Mouse (Mus musculus) MEL (cell line): ENCODE measurements around the gene Rbms2. TPM values are rescaled to one million over a fixed set of nuclear protein-coding genes. Genes with fewer than 3 reads are reported as not detected.

Experiments
- DNase-seq: peaks from one replicate; pipeline ENCODE4 v3.0.0; 2011; ENCODE audit warnings: low read depth, low spot score
- H3K27ac ChIP-seq: 2 replicates; pipeline ENCODE4 v1.5.1; 2012; ENCODE audit warnings: low read depth, mild to moderate bottlenecking, control low read depth, low read length, moderate library complexity; ENCODE audit not compliant: control insufficient read depth
- H3K27me3 ChIP-seq, 2 experiments: fragments of 150-350 bp in 1 of 2; sonication (generic) in 1 of 2; 2 replicates each; pipeline ENCODE4 v1.6.1; 2012; ENCODE audit warnings: low read length in 2 of 2, mild to moderate bottlenecking in 2 of 2, improper control_type of control experiment in 1 of 2, moderate library complexity in 1 of 2; ENCODE audit not compliant: insufficient read depth in 2 of 2, control insufficient read depth in 1 of 2
- H3K36me3 ChIP-seq, 2 experiments: 2 replicates each; pipeline ENCODE4 v1.6.1; 2012 to 2014; ENCODE audit warnings: low read length in 2 of 2, improper control_type of control experiment in 1 of 2, inconsistent platforms in 1 of 2, mild to moderate bottlenecking in 1 of 2; ENCODE audit not compliant: insufficient read depth in 2 of 2, control insufficient read depth in 1 of 2
- H3K4me1 ChIP-seq, 2 experiments: fragments of 150-350 bp in 1 of 2; sonication (generic) in 1 of 2; 2 replicates each; pipeline ENCODE4 v1.6.1; 2012; ENCODE audit warnings: low read length in 2 of 2, improper control_type of control experiment in 1 of 2, mild to moderate bottlenecking in 1 of 2; ENCODE audit not compliant: insufficient read depth in 2 of 2, control insufficient read depth in 1 of 2
- H3K4me3 ChIP-seq, 2 experiments: fragments of 150-350 bp in 1 of 2; sonication (generic) in 1 of 2; 2 replicates each; pipeline ENCODE4 v1.5.1; 2012; ENCODE audit warnings: low read depth in 2 of 2, low read length in 2 of 2, mild to moderate bottlenecking in 2 of 2, moderate library complexity in 2 of 2, control low read depth in 1 of 2, improper control_type of control experiment in 1 of 2; ENCODE audit not compliant: control insufficient read depth in 1 of 2, insufficient read depth in 1 of 2
- H3K79me2 ChIP-seq: 2 replicates; pipeline ENCODE4 v1.6.1; 2012; ENCODE audit warnings: mild to moderate bottlenecking, low read length, moderate library complexity; ENCODE audit not compliant: control insufficient read depth, poor library complexity, insufficient read depth
- H3K9ac ChIP-seq: 2 replicates; pipeline ENCODE4 v1.6.1; 2012; ENCODE audit warnings: low read depth, mild to moderate bottlenecking, control low read depth, low read length, moderate library complexity; ENCODE audit not compliant: control insufficient read depth, poor library complexity, severe bottlenecking
- H3K9me3 ChIP-seq: fragments of 150-350 bp; sonication (generic); replicated peaks from 2 replicates; pipeline ENCODE4 v1.6.1; 2012; ENCODE audit warnings: mild to moderate bottlenecking, low read length, improper control_type of control experiment, moderate library complexity; ENCODE audit not compliant: insufficient read depth
- BHLHE40 ChIP-seq: IDR thresholded peaks from 2 replicates; pipeline ENCODE4 v1.6.1; 2012; ENCODE audit warnings: low read depth, mild to moderate bottlenecking, inconsistent platforms, low read length, improper control_type of control experiment, borderline replicate concordance
- CHD1 ChIP-seq: IDR thresholded peaks from 2 replicates; pipeline ENCODE4 v1.6.1; 2012; ENCODE audit warnings: low read depth, mild to moderate bottlenecking, inconsistent platforms, low read length, improper control_type of control experiment
- CHD2 ChIP-seq: IDR thresholded peaks from 2 replicates; pipeline ENCODE4 v1.6.1; 2011; ENCODE audit warnings: low read length, improper control_type of control experiment
- CTCF ChIP-seq, 3 experiments: IDR thresholded peaks in 2 of 3; conservative IDR thresholded peaks in 1 of 3; 2 replicates each; pipeline ENCODE4 v1.5.1; 2011 to 2012; ENCODE audit warnings: low read length in 3 of 3, low read depth in 2 of 3, mild to moderate bottlenecking in 2 of 3, improper control_type of control experiment in 1 of 3, inconsistent platforms in 1 of 3, mixed read lengths in 1 of 3, moderate library complexity in 1 of 3; ENCODE audit not compliant: control insufficient read depth in 1 of 3, insufficient read depth in 1 of 3, poor library complexity in 1 of 3, severe bottlenecking in 1 of 3
- E2F4 ChIP-seq: IDR thresholded peaks from 2 replicates; pipeline ENCODE4 v1.6.1; 2011; ENCODE audit warnings: low read depth, low read length, improper control_type of control experiment, borderline replicate concordance
- ELF1 ChIP-seq: IDR thresholded peaks from 2 replicates; pipeline ENCODE4 v1.6.1; 2014; ENCODE audit warnings: low read depth, mild to moderate bottlenecking, inconsistent platforms, low read length, improper control_type of control experiment, moderate library complexity
- EP300 ChIP-seq, 2 experiments: IDR thresholded peaks; 2 replicates each; pipeline ENCODE4 v1.6.1; 2011; ENCODE audit warnings: improper control_type of control experiment in 2 of 2, low read length in 2 of 2, low read depth in 1 of 2, mild to moderate bottlenecking in 1 of 2
- ETS1 ChIP-seq: IDR thresholded peaks from 2 replicates; pipeline ENCODE4 v1.6.1; 2012; ENCODE audit warnings: low read depth, mild to moderate bottlenecking, inconsistent platforms, low read length, improper control_type of control experiment, moderate library complexity
- GABPA ChIP-seq: IDR thresholded peaks from 2 replicates; pipeline ENCODE4 v1.6.1; 2012; ENCODE audit warnings: low read depth, mild to moderate bottlenecking, inconsistent platforms, low read length, improper control_type of control experiment, moderate library complexity
- GATA1 ChIP-seq: IDR thresholded peaks from 2 replicates; pipeline ENCODE4 v1.6.1; 2011; ENCODE audit warnings: low read depth, low read length, improper control_type of control experiment
- HCFC1 ChIP-seq: IDR thresholded peaks from 2 replicates; pipeline ENCODE4 v1.6.1; 2012; ENCODE audit warnings: low read depth, mild to moderate bottlenecking, inconsistent platforms, low read length, improper control_type of control experiment, moderate library complexity
- JUND ChIP-seq: IDR thresholded peaks from 2 replicates; pipeline ENCODE4 v1.6.1; 2011; ENCODE audit warnings: low read depth, mild to moderate bottlenecking, improper control_type of control experiment, low read length
- MAFK ChIP-seq: IDR thresholded peaks from 2 replicates; pipeline ENCODE4 v1.6.1; 2011; ENCODE audit warnings: low read depth, mild to moderate bottlenecking, low read length, improper control_type of control experiment, borderline replicate concordance
- MAX ChIP-seq: IDR thresholded peaks from 2 replicates; pipeline ENCODE4 v1.6.1; 2011; ENCODE audit warnings: low read length, improper control_type of control experiment
- MAZ ChIP-seq: IDR thresholded peaks from 2 replicates; pipeline ENCODE4 v1.6.1; 2012; ENCODE audit warnings: low read depth, mild to moderate bottlenecking, inconsistent platforms, low read length, improper control_type of control experiment
- MEF2A ChIP-seq: IDR thresholded peaks from 2 replicates; pipeline ENCODE4 v1.6.1; 2014; ENCODE audit warnings: low read depth, mild to moderate bottlenecking, inconsistent platforms, low read length, improper control_type of control experiment; ENCODE audit not compliant: poor library complexity, insufficient replicate concordance, severe bottlenecking; ENCODE audit errors: extremely low read depth
- MXI1 ChIP-seq: IDR thresholded peaks from 2 replicates; pipeline ENCODE4 v1.6.1; 2011; ENCODE audit warnings: mild to moderate bottlenecking, low read depth, low read length, improper control_type of control experiment
- MYB ChIP-seq: IDR thresholded peaks from 2 replicates; pipeline ENCODE4 v1.6.1; 2011; ENCODE audit warnings: mild to moderate bottlenecking, low read depth, low read length, improper control_type of control experiment
- MYC ChIP-seq: IDR thresholded peaks from 2 replicates; pipeline ENCODE4 v1.6.1; 2011; ENCODE audit warnings: low read depth, mild to moderate bottlenecking, low read length, improper control_type of control experiment, moderate library complexity
- POLR2A ChIP-seq, 2 experiments: IDR thresholded peaks; 2 replicates each; pipeline ENCODE4 v1.6.1; 2011 to 2012; ENCODE audit warnings: low read length in 2 of 2, mild to moderate bottlenecking in 2 of 2, control low read depth in 1 of 2, improper control_type of control experiment in 1 of 2, low read depth in 1 of 2, moderate library complexity in 1 of 2; ENCODE audit not compliant: control insufficient read depth in 1 of 2, insufficient read depth in 1 of 2, poor library complexity in 1 of 2
- POLR2AphosphoS2 ChIP-seq: IDR thresholded peaks from 2 replicates; pipeline ENCODE4 v1.6.1; 2011; ENCODE audit warnings: low read length, improper control_type of control experiment
- POLR2AphosphoS5 ChIP-seq: IDR thresholded peaks from 2 replicates; pipeline ENCODE4 v1.6.1; 2012; ENCODE audit warnings: low read depth, borderline replicate concordance, mild to moderate bottlenecking, inconsistent platforms, low read length, moderate library complexity, mixed read lengths
- RAD21 ChIP-seq: IDR thresholded peaks from 2 replicates; pipeline ENCODE4 v1.6.1; 2011; ENCODE audit warnings: mild to moderate bottlenecking, low read depth, low read length, improper control_type of control experiment
- SMC3 ChIP-seq: IDR thresholded peaks from 2 replicates; pipeline ENCODE4 v1.6.1; 2011; ENCODE audit warnings: low read depth, low read length, improper control_type of control experiment
- TAL1 ChIP-seq: IDR thresholded peaks from 2 replicates; pipeline ENCODE4 v1.6.1; 2012; ENCODE audit warnings: mild to moderate bottlenecking, inconsistent platforms, low read length, moderate library complexity, mixed read lengths
- TBP ChIP-seq: IDR thresholded peaks from 2 replicates; pipeline ENCODE4 v1.8.0; 2011; ENCODE audit warnings: low read depth, low read length, improper control_type of control experiment
- TCF12 ChIP-seq: IDR thresholded peaks from 2 replicates; pipeline ENCODE4 v1.6.1; 2014; ENCODE audit warnings: low read depth, mild to moderate bottlenecking, inconsistent platforms, low read length, improper control_type of control experiment, moderate library complexity
- UBTF ChIP-seq: IDR thresholded peaks from 2 replicates; pipeline ENCODE4 v1.6.1; 2012; ENCODE audit warnings: low read depth, mild to moderate bottlenecking, inconsistent platforms, low read length, improper control_type of control experiment, moderate library complexity, borderline replicate concordance; ENCODE audit not compliant: insufficient read depth
- USF1 ChIP-seq: IDR thresholded peaks from 2 replicates; pipeline ENCODE4 v1.6.1; 2014; ENCODE audit warnings: low read depth, mild to moderate bottlenecking, inconsistent platforms, low read length, improper control_type of control experiment, moderate library complexity
- USF2 ChIP-seq, 2 experiments: IDR thresholded peaks; 2 replicates each; pipeline ENCODE4 v1.6.1; 2011 to 2012; ENCODE audit warnings: improper control_type of control experiment in 2 of 2, low read length in 2 of 2, borderline replicate concordance in 1 of 2, inconsistent platforms in 1 of 2, low read depth in 1 of 2, mild to moderate bottlenecking in 1 of 2; ENCODE audit not compliant: insufficient read depth in 1 of 2
- ZC3H11A ChIP-seq: IDR thresholded peaks from 2 replicates; pipeline ENCODE4 v1.6.1; 2012; ENCODE audit warnings: low read depth, mild to moderate bottlenecking, inconsistent platforms, low read length, improper control_type of control experiment
- ZMIZ1 ChIP-seq: IDR thresholded peaks from 2 replicates; pipeline ENCODE4 v1.6.1; 2012; ENCODE audit warnings: low read depth, mild to moderate bottlenecking, inconsistent platforms, low read length, improper control_type of control experiment, moderate library complexity
- ZNF384 ChIP-seq: IDR thresholded peaks from 2 replicates; pipeline ENCODE4 v1.6.1; 2012; ENCODE audit warnings: low read depth, mild to moderate bottlenecking, inconsistent platforms, low read length, improper control_type of control experiment
- polyA plus RNA-seq, 2 experiments: library from polyadenylated mRNA; stranded (reverse) in 1 of 2; unstranded in 1 of 2; fragments of >175 nt in 1 of 2; fragments of >200 nt in 1 of 2; gene quantifications; 2 replicates each; pipeline versions ENCODE4 v1.2.1 to v1.2.4; 2012; ENCODE audit warnings: low replicate concordance in 2 of 2, low read depth in 1 of 2; ENCODE audit not compliant: insufficient read length in 2 of 2, insufficient read depth in 1 of 2, missing spikeins in 1 of 2
- total RNA-seq: library from RNA; depleted of rRNA; stranded (reverse); fragments of 300-350 nt; gene quantifications from 2 replicates; pipeline ENCODE4 v1.2.3, GENCODE M21; 2012

The Rbms2 gene
- total and polyA plus RNA-seq, 3 experiments: 5.1 to 23.5 TPM; not detected in 1

DNA sequence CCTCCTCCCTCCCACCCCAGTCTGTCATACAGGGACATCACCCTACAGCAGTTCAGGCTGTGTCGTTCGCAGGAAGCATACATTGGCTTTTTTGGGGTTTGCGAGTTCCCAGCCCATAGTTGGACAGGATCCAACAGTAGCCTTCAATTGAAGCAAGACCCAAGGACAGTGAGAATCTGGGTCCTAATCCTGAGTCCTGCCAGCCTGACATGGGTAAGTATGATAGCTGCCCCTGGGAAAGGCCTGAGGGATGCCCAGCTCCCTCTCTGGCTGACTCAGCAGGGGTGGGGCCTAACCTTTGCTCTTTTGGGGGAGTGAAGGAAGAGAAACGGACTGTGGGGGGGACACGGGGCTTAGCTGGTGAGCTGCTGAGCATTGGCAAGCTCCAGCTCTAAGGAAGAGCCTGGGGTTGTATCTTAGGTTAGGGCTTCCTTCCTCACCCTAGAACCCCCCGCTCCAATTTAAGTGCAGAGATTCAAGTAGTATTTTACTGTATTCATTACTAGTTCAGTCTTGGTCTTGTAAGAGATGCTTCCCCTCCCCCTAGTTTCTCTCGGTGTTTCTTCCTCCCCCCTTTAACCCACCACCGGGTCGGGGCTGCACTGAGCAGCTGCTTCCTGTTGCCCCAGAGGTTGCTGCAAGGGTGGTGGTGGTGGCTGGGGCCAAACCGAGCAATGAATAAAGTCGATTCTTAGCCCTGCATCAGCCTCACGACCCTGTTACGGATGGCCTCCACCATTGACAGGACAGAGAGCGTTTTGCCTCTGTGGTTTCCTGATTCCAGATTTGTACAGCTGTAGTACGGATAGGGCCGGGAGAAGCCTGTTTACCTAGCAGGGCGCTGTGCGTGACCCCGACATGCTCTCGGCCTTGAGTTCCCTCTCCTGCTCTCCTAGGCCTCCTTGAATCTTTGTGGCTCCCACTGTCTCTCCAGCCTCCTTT is 88.3 kb downstream of the Rbms2 start, which contains the start of gene Baz2a:
Baz2a (plus strand) TSS at position 14 of the 942 bp plus-strand sequence.
- peaks cover 19 to 24% of the 10 kb centered on the region in 2 experiments for H3K4me1 ChIP-seq

DNA sequence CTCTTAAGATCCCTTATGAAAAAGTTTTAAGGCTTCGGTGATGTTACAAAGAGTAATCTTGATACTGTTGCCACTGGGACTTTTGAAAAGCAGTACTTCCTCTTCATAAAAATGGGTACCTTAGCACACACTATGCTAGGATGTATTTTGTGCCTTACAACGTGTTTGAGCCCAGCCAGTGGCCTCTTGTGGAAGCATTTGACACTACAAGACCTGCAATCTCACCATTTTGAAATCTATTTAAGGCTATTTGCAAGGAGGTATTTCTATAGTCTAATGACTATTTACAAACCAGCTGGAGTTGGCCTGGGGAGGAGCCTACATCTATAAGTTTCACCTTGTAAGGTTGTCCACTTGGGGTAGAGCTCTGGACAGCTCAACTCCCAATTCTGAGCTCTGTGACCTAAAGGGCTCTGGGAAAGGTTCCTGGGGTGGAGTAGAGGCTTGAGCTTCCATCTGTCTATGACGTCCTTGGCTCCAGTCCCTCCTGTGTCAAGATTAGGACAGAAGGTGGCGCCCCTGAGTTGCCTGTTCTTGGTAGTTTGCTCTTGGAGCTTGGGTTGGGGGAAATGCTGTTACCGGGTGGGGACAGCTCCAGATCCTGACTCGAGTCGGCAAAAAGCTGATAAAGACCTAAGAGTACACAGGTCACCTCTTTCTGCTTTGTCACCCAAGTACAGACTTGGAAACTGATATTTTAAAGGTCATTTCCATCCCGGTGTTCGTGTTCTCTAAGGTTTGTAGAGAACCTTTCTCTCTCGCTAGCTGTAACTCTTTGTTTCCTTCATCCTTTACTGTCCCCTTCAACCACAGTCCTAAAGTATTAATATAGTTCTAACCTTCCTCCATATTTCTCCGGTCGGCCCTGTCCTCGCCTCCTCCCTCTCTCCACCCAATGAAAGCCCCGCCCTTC is 89.2 kb downstream of the Rbms2 start:
- Histone ChIP-seq H3K4me3 (peak overlapping the region; percentile 71 to 75), H3K4me1 (peaks cover 19 to 26% of the 10 kb centered on the region in 2 experiments), H3K36me3 (peaks cover 32 to 54% of the 10 kb centered on the region in 2 experiments), H3K9ac (peak overlapping the region; percentile 65), H3K27ac (peak overlapping the region; percentile 94), H3K9me3 (no peaks in the 10 kb centered on the region), H3K79me2 (peaks cover 12% of the 10 kb centered on the region), H3K27me3 (no peaks in the 10 kb centered on the region)
- DNase-seq: peak; percentile 95
- TF ChIP-seq GATA1: no peak
- no peak for TF ChIP-seq JUND
- peak; percentile 62; the same call in 1 of the 2 replicates for TF ChIP-seq ZNF384
- peak in 1 of 2 experiments; percentile 71; a peak in 2 of 4 replicates for TF ChIP-seq POLR2A (IDR thresholded peaks at IDR 0.05; ENCODE audit: control insufficient read depth in 1 of 2, insufficient read depth in 1 of 2, low read depth in 1 of 2, low read length in 2 of 2, poor library complexity in 1 of 2)
- TF ChIP-seq EP300 (IDR thresholded peaks at IDR 0.05; ENCODE audit: low read depth in 1 of 2, low read length in 2 of 2): peak in 1 of 2 experiments; percentile 35; a peak in 3 of 4 replicates
- TF ChIP-seq UBTF: no peak
- 0 out of 2 replicates have a peak, but pooled peaks have one; percentile 41 for TF ChIP-seq BHLHE40
- TF ChIP-seq ZC3H11A: peak; percentile 50
- no peak for TF ChIP-seq MEF2A
- peak; percentile 35; the same call in 1 of the 2 replicates for TF ChIP-seq MYC
- TF ChIP-seq USF2 (IDR thresholded peaks at IDR 0.05; ENCODE audit: borderline replicate concordance in 1 of 2, insufficient read depth in 1 of 2, low read depth in 1 of 2, low read length in 2 of 2): no peak
- TF ChIP-seq HCFC1: peak; percentile 29

More for the DNA sequence above, 88.3 kb downstream of the Rbms2 start, which contains the start of gene Baz2a:
- Histone ChIP-seq H3K79me2 (peaks cover 7% of the 10 kb centered on the region), H3K27ac (peak within 1 kb of the TSS; percentile 94), H3K27me3 (no peaks in the 10 kb centered on the region), H3K9me3 (no peaks in the 10 kb centered on the region), H3K9ac (peak within 1 kb of the TSS; percentile 79), H3K4me3 (peak within 1 kb of the TSS; percentile 71 to 75), H3K36me3 (peaks cover 23 to 46% of the 10 kb centered on the region in 2 experiments)
- peak; percentile 93 for DNase-seq
- TF ChIP-seq GATA1: no peak
- TF ChIP-seq MAZ: no peak
- TF ChIP-seq MAFK: 0 out of 2 replicates have a peak, but pooled peaks have one; percentile 63
- TF ChIP-seq MAX: no peak
- no peak for TF ChIP-seq ELF1
- no peak for TF ChIP-seq E2F4
- TF ChIP-seq USF2 (IDR thresholded peaks at IDR 0.05; ENCODE audit: borderline replicate concordance in 1 of 2, insufficient read depth in 1 of 2, low read depth in 1 of 2, low read length in 2 of 2): no peak
- TF ChIP-seq CTCF (IDR thresholded peaks at IDR 0.05 in 2 of 3, conservative IDR thresholded peaks at IDR 0.05 in 1 of 3; ENCODE audit: control insufficient read depth in 1 of 3, insufficient read depth in 1 of 3, low read depth in 2 of 3, low read length in 3 of 3, poor library complexity in 1 of 3, severe bottlenecking in 1 of 3): no peak
- no peak for TF ChIP-seq ZMIZ1
- no peak; a peak in 1 of 4 replicates for TF ChIP-seq EP300 (IDR thresholded peaks at IDR 0.05; ENCODE audit: low read depth in 1 of 2, low read length in 2 of 2)
- no peak for TF ChIP-seq POLR2AphosphoS5
- TF ChIP-seq POLR2A (IDR thresholded peaks at IDR 0.05; ENCODE audit: control insufficient read depth in 1 of 2, insufficient read depth in 1 of 2, low read depth in 1 of 2, low read length in 2 of 2, poor library complexity in 1 of 2): 0 out of 4 replicates have a peak, but pooled peaks of 1 of the 2 experiments have one; percentile 34
- TF ChIP-seq TAL1: no peak
- TF ChIP-seq JUND: no peak
- TF ChIP-seq RAD21: no peak
- no peak for TF ChIP-seq MYB
- TF ChIP-seq USF1: no peak
- TF ChIP-seq TBP: 0 out of 2 replicates have a peak, but pooled peaks have one; percentile 16
- no peak for TF ChIP-seq GABPA
- TF ChIP-seq ETS1: peak; percentile 22; the same call in 1 of the 2 replicates
- no peak for TF ChIP-seq POLR2AphosphoS2
- TF ChIP-seq CHD2: no peak
- no peak for TF ChIP-seq SMC3
- no peak for TF ChIP-seq BHLHE40
- TF ChIP-seq CHD1: no peak
- TF ChIP-seq MEF2A: no peak
- TF ChIP-seq MYC: no peak
- no peak for TF ChIP-seq TCF12
- no peak for TF ChIP-seq ZC3H11A
- TF ChIP-seq MXI1: no peak; the same call in 1 of the 2 replicates
